Mouse (Mus musculus): ENCODE data around the gene Ckap4. TPM values are rescaled to one million over a fixed set of nuclear protein-coding genes. Genes with fewer than 3 reads are reported as not detected.

Ckap4 gene
- polyA plus RNA-seq, 2 experiments, result 143 to 189 TPM

DNA sequence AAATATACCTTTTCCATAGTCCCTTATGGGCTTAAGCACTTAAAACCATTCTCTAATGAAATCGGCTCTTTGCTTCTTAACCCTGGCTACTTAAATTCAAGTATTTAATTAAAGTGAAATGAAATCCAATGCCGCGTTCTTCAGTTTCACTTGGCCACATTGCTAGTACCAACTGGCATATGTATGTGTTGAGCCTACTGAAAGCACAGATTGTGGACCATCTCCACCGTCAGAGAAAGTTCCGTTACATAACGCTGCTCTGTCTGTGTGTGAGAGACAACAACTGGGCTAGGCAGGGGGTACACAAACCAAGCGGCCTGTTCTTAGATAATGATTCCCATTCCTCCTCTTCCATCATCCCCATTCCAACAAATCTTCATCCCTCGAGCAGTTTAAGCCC, 30.6 kb upstream of the Ckap4 start:
- Histone ChIP-seq H3K9ac (ENCODE audit: low read depth, low read length, severe bottlenecking) (no peak overlapping the region), H3K27me3 (ENCODE audit: control insufficient read depth, insufficient read depth, low read length) (no peaks in the 10 kb centered on the region), H3K36me3 (ENCODE audit: control insufficient read depth, insufficient read depth, low read length) (no peaks in the 10 kb centered on the region), H3K4me1 (ENCODE audit: control insufficient read depth, insufficient read depth, low read length) (peaks cover 12% of the 10 kb centered on the region), H3K9me3 (ENCODE audit: control insufficient read depth, low read length) (no peaks in the 10 kb centered on the region), H3K4me2 (replicated peaks; ENCODE audit: low read depth, low read length, severe bottlenecking) (no peak overlapping the region), H3K27ac (replicated peaks; ENCODE audit: low read depth, low read length) (no peak overlapping the region), H3K4me3 (replicated peaks; ENCODE audit: low read length) (no peak overlapping the region)
- ATAC-seq (ENCODE audit: low FRiP score, low read depth), result no peak
- WGBS, result 77% methylated on average over 8 of the region's 8 CpGs
- no peak for DNase-seq (ENCODE audit: low spot score)
- no peak for TF ChIP-seq POLR2A (IDR thresholded peaks at IDR 0.05; ENCODE audit: borderline replicate concordance, extremely low read depth, insufficient read depth, insufficient read length)

- no peak overlapping the region for H3K27ac ChIP-seq (replicated peaks; ENCODE audit: low read depth, low read length)
- ATAC-seq (ENCODE audit: low FRiP score, low read depth) (peak; percentile 50; the same call in 1 of the 2 replicates), DNase-seq (ENCODE audit: low spot score) (peak; percentile 42)
- H3K27me3 ChIP-seq (ENCODE audit: control insufficient read depth, insufficient read depth, low read length), result no peaks in the 10 kb centered on the region
- no peaks in the 10 kb centered on the region for H3K9me3 ChIP-seq (ENCODE audit: control insufficient read depth, low read length)
- H3K9ac ChIP-seq (ENCODE audit: low read depth, low read length, severe bottlenecking), result no peak overlapping the region
- no peak for TF ChIP-seq POLR2A (IDR thresholded peaks at IDR 0.05; ENCODE audit: borderline replicate concordance, extremely low read depth, insufficient read depth, insufficient read length)
- H3K4me1 ChIP-seq (ENCODE audit: control insufficient read depth, insufficient read depth, low read length), result peaks cover 12% of the 10 kb centered on the region
- H3K36me3 ChIP-seq (ENCODE audit: control insufficient read depth, insufficient read depth, low read length), result no peaks in the 10 kb centered on the region
- no peak overlapping the region for H3K4me3 ChIP-seq (replicated peaks; ENCODE audit: low read length)
- H3K4me2 ChIP-seq (replicated peaks; ENCODE audit: low read depth, low read length, severe bottlenecking), result no peak overlapping the region
- 47% methylated on average over 13 of the region's 13 CpGs for WGBS
These were observed 29.0 kb upstream of the Ckap4 start for GRCm38 (mm10) chr10:84562567-84563554.

GRCm38 (mm10) chr10:84562121-84562520, 28.3 kb upstream of the Ckap4 start:
- DNase-seq (ENCODE audit: low spot score) (no peak), ATAC-seq (ENCODE audit: low FRiP score, low read depth) (no peak)
- Histone ChIP-seq H3K27ac (replicated peaks; ENCODE audit: low read depth, low read length) (no peak overlapping the region), H3K4me2 (replicated peaks; ENCODE audit: low read depth, low read length, severe bottlenecking) (no peak overlapping the region), H3K36me3 (ENCODE audit: control insufficient read depth, insufficient read depth, low read length) (no peaks in the 10 kb centered on the region), H3K9me3 (ENCODE audit: control insufficient read depth, low read length) (no peaks in the 10 kb centered on the region), H3K27me3 (ENCODE audit: control insufficient read depth, insufficient read depth, low read length) (no peaks in the 10 kb centered on the region), H3K9ac (ENCODE audit: low read depth, low read length, severe bottlenecking) (no peak overlapping the region), H3K4me3 (replicated peaks; ENCODE audit: low read length) (no peak overlapping the region), H3K4me1 (ENCODE audit: control insufficient read depth, insufficient read depth, low read length) (peaks cover 12% of the 10 kb centered on the region)
- 49% methylated on average over 5 of the region's 5 CpGs for WGBS
- no peak for TF ChIP-seq POLR2A (IDR thresholded peaks at IDR 0.05; ENCODE audit: borderline replicate concordance, extremely low read depth, insufficient read depth, insufficient read length)

- ATAC-seq (ENCODE audit: low FRiP score, low read depth), result no peak
- H3K27ac ChIP-seq (replicated peaks; ENCODE audit: low read depth, low read length), result no peak overlapping the region
- no peaks in the 10 kb centered on the region for H3K36me3 ChIP-seq (ENCODE audit: control insufficient read depth, insufficient read depth, low read length)
- WGBS, result 86% methylated on average over 4 of the region's 4 CpGs
- H3K9ac ChIP-seq (ENCODE audit: low read depth, low read length, severe bottlenecking), result no peak overlapping the region
- no peak for TF ChIP-seq POLR2A (IDR thresholded peaks at IDR 0.05; ENCODE audit: borderline replicate concordance, extremely low read depth, insufficient read depth, insufficient read length)
- no peak overlapping the region for H3K4me3 ChIP-seq (replicated peaks; ENCODE audit: low read length)
- H3K27me3 ChIP-seq (ENCODE audit: control insufficient read depth, insufficient read depth, low read length), result no peaks in the 10 kb centered on the region
- H3K9me3 ChIP-seq (ENCODE audit: control insufficient read depth, low read length), result no peaks in the 10 kb centered on the region
- no peak overlapping the region for H3K4me2 ChIP-seq (replicated peaks; ENCODE audit: low read depth, low read length, severe bottlenecking)
- H3K4me1 ChIP-seq (ENCODE audit: control insufficient read depth, insufficient read depth, low read length), result peaks cover 7% of the 10 kb centered on the region
- no peak for DNase-seq (ENCODE audit: low spot score)
These were observed 26.1 kb upstream of the Ckap4 start for GRCm38 (mm10) chr10:84559986-84560385.

DNA sequence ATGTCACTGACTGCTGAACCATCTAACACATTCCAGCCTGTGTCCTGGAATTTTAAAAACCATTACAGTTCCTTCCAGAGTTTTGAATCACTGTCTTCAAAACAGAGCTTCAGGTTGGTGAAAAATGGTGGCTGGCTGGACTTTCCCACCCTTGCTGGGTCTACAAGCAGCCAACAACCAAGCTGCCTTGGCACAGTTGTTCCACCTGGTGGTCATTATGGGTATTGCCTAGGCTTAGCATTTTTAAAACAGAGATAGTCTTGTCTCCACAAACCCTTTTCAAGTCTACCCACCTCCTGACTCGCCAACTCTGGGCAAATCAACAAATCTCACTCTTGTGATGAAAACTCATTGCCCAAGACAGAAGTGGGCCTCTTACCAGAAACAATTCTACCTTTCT, 24.6 kb upstream of the Ckap4 start:
- Histone ChIP-seq H3K9me3 (ENCODE audit: control insufficient read depth, low read length) (no peaks in the 10 kb centered on the region), H3K4me1 (ENCODE audit: control insufficient read depth, insufficient read depth, low read length) (peaks cover 7% of the 10 kb centered on the region), H3K27ac (replicated peaks; ENCODE audit: low read depth, low read length) (no peak overlapping the region), H3K9ac (ENCODE audit: low read depth, low read length, severe bottlenecking) (no peak overlapping the region), H3K27me3 (ENCODE audit: control insufficient read depth, insufficient read depth, low read length) (no peaks in the 10 kb centered on the region), H3K4me3 (replicated peaks; ENCODE audit: low read length) (no peak overlapping the region), H3K36me3 (ENCODE audit: control insufficient read depth, insufficient read depth, low read length) (no peaks in the 10 kb centered on the region), H3K4me2 (replicated peaks; ENCODE audit: low read depth, low read length, severe bottlenecking) (no peak overlapping the region)
- DNase-seq (ENCODE audit: low spot score) (no peak), ATAC-seq (ENCODE audit: low FRiP score, low read depth) (no peak)
- TF ChIP-seq POLR2A (IDR thresholded peaks at IDR 0.05; ENCODE audit: borderline replicate concordance, extremely low read depth, insufficient read depth, insufficient read length), result no peak
- WGBS, result 95% methylated on average over 1 of the region's 1 CpGs
